Comparison of ENCODE assay signal across 13 mouse cellular contexts in genomic region chr13:96673817-96674216, GRCm38 (mm10).
"Had no signal": no experiment of that assay in that cellular context is flagged by ENCODE, and none has a peak within 500 bp of the region (broad histone marks: within the 10 kb centered on the region; RNA-seq: fewer than 3 reads in every experiment).

No protein-coding gene starts in this region.

- ATAC-seq: hindbrain, embryonic 16.5 days; inflammation-experienced regulatory T-cells, adult 6 months; intestine, postnatal 0 days; lung, postnatal 0 days had no signal

- H3K4me3 ChIP-seq: layer of hippocampus, adult 2 months; limb, embryonic 15.5 days; neural tube, embryonic 12.5 days had no signal

- H3K4me2 ChIP-seq: limb, embryonic 15.5 days; neural tube, embryonic 12.5 days had no signal

- H3K9me3 ChIP-seq: limb, embryonic 15.5 days; neural tube, embryonic 12.5 days had no signal

- H3K9ac ChIP-seq: limb, embryonic 15.5 days; neural tube, embryonic 12.5 days had no signal

- H3K27me3 ChIP-seq: limb, embryonic 15.5 days; neural tube, embryonic 12.5 days had no signal

- H3K27ac ChIP-seq: layer of hippocampus, adult 2 months; limb, embryonic 15.5 days; neural tube, embryonic 12.5 days; stomach, postnatal 0 days had no signal

- DNase-seq: kidney, postnatal 4 days; lung, adult 2 months; lung, postnatal 36 days; midbrain, embryonic 14.5 days; thymus, postnatal 4 days had no signal

- H3K36me3 ChIP-seq: limb, embryonic 15.5 days; neural tube, embryonic 12.5 days had no signal
